In the genomic region with DNA sequence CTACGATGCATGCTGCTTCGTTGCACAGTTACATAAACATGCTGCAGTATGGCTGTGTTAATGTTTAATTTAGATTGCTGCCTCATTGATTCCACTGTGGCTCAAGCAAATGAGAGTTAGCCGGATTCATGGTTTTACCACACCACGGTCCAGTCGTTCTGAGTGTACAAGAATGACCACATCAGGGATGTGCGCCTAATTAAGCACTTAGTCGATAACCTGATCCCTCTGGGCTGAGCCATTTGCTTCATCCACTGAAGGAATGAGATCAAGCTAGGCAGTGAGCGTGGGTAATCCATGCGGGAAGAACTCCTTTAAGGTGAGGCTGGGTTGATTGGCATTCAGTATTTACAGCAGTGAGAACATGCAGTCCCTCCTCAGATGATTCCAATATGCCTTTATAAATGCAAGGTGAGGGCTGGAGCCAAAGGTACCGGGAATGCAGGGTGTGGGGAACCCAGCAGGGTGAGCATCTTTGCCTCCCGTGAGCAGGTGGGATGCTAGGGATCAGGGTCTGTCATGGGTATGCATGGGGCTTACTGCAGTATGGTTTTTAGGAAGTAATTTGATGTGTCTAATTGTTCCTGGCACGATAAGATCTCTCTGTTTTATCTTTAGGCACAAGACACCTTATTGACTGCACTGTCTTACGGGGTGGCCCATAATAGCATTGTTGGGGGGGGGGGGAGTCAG, we compare ENCODE assay signal across 16 mouse cellular contexts. TPM values are rescaled to one million over a fixed set of nuclear protein-coding genes. Genes with fewer than 3 reads are reported as not detected.
A peak's percentile ranks its signal among the peaks of the same experiment; 100 is the strongest.
DNase-seq lines count a peak whose midpoint lies in the region; ATAC-seq lines count a peak whose summit lies in the region.
"Had no signal": no experiment of that assay in that cellular context is flagged by ENCODE, and none has a peak within 500 bp of the region (broad histone marks: within the 10 kb centered on the region; RNA-seq: fewer than 3 reads in every experiment).

No protein-coding gene starts in this region.

- 74% methylated on average over 13 of the region's 13 CpGs for WGBS in hindbrain, embryonic 12.5 days
- WGBS in hindbrain, embryonic 10.5 days = 82% methylated on average over 13 of the region's 13 CpGs
- 55% methylated on average over 13 of the region's 13 CpGs for WGBS in neural tube, embryonic 13.5 days
- 55% methylated on average over 13 of the region's 13 CpGs for WGBS in midbrain, embryonic 13.5 days

- H3K9me3 ChIP-seq in hindbrain, embryonic 12.5 days (replicated peaks) = no peaks in the 10 kb centered on the region
- H3K9me3 ChIP-seq in hindbrain, embryonic 10.5 days = no peaks in the 10 kb centered on the region
- H3K9me3 ChIP-seq in neural tube, embryonic 13.5 days = no peaks in the 10 kb centered on the region
- no peaks in the 10 kb centered on the region for H3K9me3 ChIP-seq in midbrain, embryonic 13.5 days
- H3K9me3 ChIP-seq: limb, embryonic 12.5 days; megakaryocyte, embryonic 14.5 days had no signal

- no peak overlapping the region for H3K9ac ChIP-seq in hindbrain, embryonic 12.5 days
- H3K9ac ChIP-seq in neural tube, embryonic 13.5 days = no peak overlapping the region
- H3K9ac ChIP-seq in midbrain, embryonic 13.5 days (replicated peaks) = no peak overlapping the region; the same call in 1 of the 2 replicates
- H3K9ac ChIP-seq: limb, embryonic 12.5 days; liver, postnatal 0 days had no signal

- peak overlapping the region; percentile 7; the same call in 1 of the 2 replicates for H3K27ac ChIP-seq in hindbrain, embryonic 12.5 days
- H3K27ac ChIP-seq in hindbrain, embryonic 10.5 days = no peak overlapping the region
- peak overlapping the region; percentile 63 for H3K27ac ChIP-seq in neural tube, embryonic 13.5 days (replicated peaks)
- peak overlapping the region; percentile 77 for H3K27ac ChIP-seq in midbrain, embryonic 13.5 days
- H3K27ac ChIP-seq: gastrocnemius, adult 2 months; limb, embryonic 12.5 days; stomach, postnatal 0 days had no signal

- DNase-seq in hindbrain, embryonic 10.5 days (ENCODE audit: low spot score) = no peak
- DNase-seq in neural tube, embryonic 10.5 days (ENCODE audit: extremely low spot score, low spot score) = no peak
- no peak for DNase-seq in right cerebral cortex, postnatal 25 days
- DNase-seq in frontal cortex, postnatal 25 days (ENCODE audit: low spot score in 2 of 2) = no peak
- DNase-seq: adrenal gland, postnatal 14 days; gastrocnemius, adult 2 months; liver, postnatal 0 days; thymus, postnatal 4 days had no signal

- H3K27me3 ChIP-seq in hindbrain, embryonic 12.5 days = no peaks in the 10 kb centered on the region
- no peaks in the 10 kb centered on the region for H3K27me3 ChIP-seq in hindbrain, embryonic 10.5 days (ENCODE audit: insufficient read depth, poor library complexity, severe bottlenecking)
- H3K27me3 ChIP-seq in neural tube, embryonic 13.5 days = no peaks in the 10 kb centered on the region
- no peaks in the 10 kb centered on the region for H3K27me3 ChIP-seq in midbrain, embryonic 13.5 days

- ATAC-seq in hindbrain, embryonic 12.5 days (ENCODE audit: low FRiP score) = no peak
- peak; percentile 50; the same call in 1 of the 2 replicates for ATAC-seq in neural tube, embryonic 13.5 days (ENCODE audit: low read depth)
- ATAC-seq in midbrain, embryonic 13.5 days = peak; percentile 66
- ATAC-seq: liver, postnatal 0 days had no signal

- H3K36me3 ChIP-seq in hindbrain, embryonic 12.5 days = no peaks in the 10 kb centered on the region
- H3K36me3 ChIP-seq in hindbrain, embryonic 10.5 days = no peaks in the 10 kb centered on the region
- H3K36me3 ChIP-seq in neural tube, embryonic 13.5 days = no peaks in the 10 kb centered on the region
- no peaks in the 10 kb centered on the region for H3K36me3 ChIP-seq in midbrain, embryonic 13.5 days
- H3K36me3 ChIP-seq: limb, embryonic 12.5 days had no signal

- H3K4me1 ChIP-seq in hindbrain, embryonic 12.5 days = peaks cover 14% of the 10 kb centered on the region
- H3K4me1 ChIP-seq in hindbrain, embryonic 10.5 days (replicated peaks) = peaks cover 5% of the 10 kb centered on the region; the same call in 1 of the 2 replicates
- peaks cover 28% of the 10 kb centered on the region for H3K4me1 ChIP-seq in neural tube, embryonic 13.5 days (replicated peaks)
- H3K4me1 ChIP-seq in midbrain, embryonic 13.5 days (replicated peaks) = peaks cover 32% of the 10 kb centered on the region
- H3K4me1 ChIP-seq: megakaryocyte, embryonic 14.5 days had no signal

- no peak overlapping the region for H3K4me3 ChIP-seq in hindbrain, embryonic 12.5 days
- no peak overlapping the region for H3K4me3 ChIP-seq in hindbrain, embryonic 10.5 days
- no peak overlapping the region for H3K4me3 ChIP-seq in neural tube, embryonic 13.5 days
- no peak overlapping the region for H3K4me3 ChIP-seq in midbrain, embryonic 13.5 days (replicated peaks)
- H3K4me3 ChIP-seq: gastrocnemius, adult 2 months; limb, embryonic 12.5 days; megakaryocyte, embryonic 14.5 days had no signal

- H3K4me2 ChIP-seq in hindbrain, embryonic 12.5 days (replicated peaks) = no peak overlapping the region
- peak overlapping the region; percentile 9 for H3K4me2 ChIP-seq in neural tube, embryonic 13.5 days
- peak overlapping the region; percentile 35 for H3K4me2 ChIP-seq in midbrain, embryonic 13.5 days (replicated peaks)
- H3K4me2 ChIP-seq: heart, embryonic 11.5 days; limb, embryonic 12.5 days had no signal

RNA-seq across cellular contexts. Expression of a gene that starts 6.1 kb away (rescaled TPM):
- not detected in 2 replicates for polyA plus RNA-seq in hindbrain, embryonic 12.5 days (2016; fragmentation: Nextera tagmentation; extraction: Ambion mirVana)
- polyA plus RNA-seq in hindbrain, embryonic 10.5 days (2016; fragmentation: Nextera tagmentation; extraction: Ambion mirVana) = 0.16 TPM in 1 of 2 replicates, not detected in the other
- not detected in 2 replicates for polyA plus RNA-seq in neural tube, embryonic 13.5 days (2015; fragmentation: Nextera tagmentation; extraction: Ambion mirVana)
- 0.16 TPM in 1 of 2 replicates, not detected in the other for polyA plus RNA-seq in midbrain, embryonic 13.5 days (2015; fragmentation: Nextera tagmentation; extraction: Ambion mirVana)
- polyA plus RNA-seq: heart, embryonic 11.5 days; limb, embryonic 12.5 days; liver, postnatal 0 days; small intestine, adult 2 months; stomach, postnatal 0 days had no signal

RNA-seq across cellular contexts. Expression of a gene that starts 29.3 kb away (rescaled TPM):
- polyA plus RNA-seq in hindbrain, embryonic 12.5 days (2016; fragmentation: Nextera tagmentation; extraction: Ambion mirVana) = 34.4 and 34.6 TPM in 2 replicates
- 23.0 and 28.3 TPM in 2 replicates for polyA plus RNA-seq in hindbrain, embryonic 10.5 days (2016; fragmentation: Nextera tagmentation; extraction: Ambion mirVana)
- 16.5 and 20.4 TPM in 2 replicates for polyA plus RNA-seq in neural tube, embryonic 13.5 days (2015; fragmentation: Nextera tagmentation; extraction: Ambion mirVana)
- 22.1 and 25.7 TPM in 2 replicates for polyA plus RNA-seq in midbrain, embryonic 13.5 days (2015; fragmentation: Nextera tagmentation; extraction: Ambion mirVana)
